Comparison of ENCODE assay signal across 8 mouse cellular contexts in genomic region chr1:58444691-58445090, GRCm38 (mm10). TPM values are rescaled to one million over a fixed set of nuclear protein-coding genes. Genes with fewer than 3 reads are reported as not detected.
DNase-seq lines count a peak whose midpoint lies in the region; ATAC-seq and TF ChIP-seq lines count a peak whose summit lies in the region.

No protein-coding gene starts in this region.

- TF ChIP-seq EP300 in liver, postnatal 0 days (IDR thresholded peaks at IDR 0.05; ENCODE audit: low read depth): no peak

- peaks cover 28% of the 10 kb centered on the region for H3K4me1 ChIP-seq in heart, embryonic 13.5 days
- H3K4me1 ChIP-seq in E14TG2a.4 (replicated peaks; ENCODE audit: low read depth, low read length): peaks cover 53% of the 10 kb centered on the region
- peaks cover 13% of the 10 kb centered on the region for H3K4me1 ChIP-seq in forebrain, embryonic 14.5 days (ENCODE audit: control insufficient read depth, insufficient read depth, low read length)
- peaks cover 19% of the 10 kb centered on the region for H3K4me1 ChIP-seq in liver, postnatal 0 days (ENCODE audit: insufficient read depth)

- peak overlapping the region; percentile 94 for H3K27ac ChIP-seq in heart, embryonic 13.5 days (replicated peaks)
- peak overlapping the region; percentile 88 for H3K27ac ChIP-seq in forebrain, embryonic 14.5 days (ENCODE audit: low read depth, low read length)
- H3K27ac ChIP-seq in liver, postnatal 0 days (ENCODE audit: low read depth): peak overlapping the region; percentile 93

- WGBS in heart, embryonic 13.5 days: 8% methylated on average over 10 of the region's 10 CpGs
- WGBS in forebrain, embryonic 14.5 days: 10% methylated on average over 10 of the region's 10 CpGs
- 10% methylated on average over 10 of the region's 10 CpGs for WGBS in liver, postnatal 0 days (ENCODE audit: insufficient replicate concordance)

- ATAC-seq in heart, embryonic 13.5 days (ENCODE audit: extremely low read depth, insufficient number of reproducible peaks, low FRiP score, low TSS enrichment): no peak
- no peak for ATAC-seq in forebrain, embryonic 14.5 days
- ATAC-seq in liver, postnatal 0 days: no peak

- DNase-seq in heart, adult 18-20 months: no peak
- no peak for DNase-seq in forebrain, embryonic 14.5 days (ENCODE audit: low spot score)
- DNase-seq in liver, postnatal 0 days: no peak
- DNase-seq in urinary bladder, postnatal 36 days (ENCODE audit: low spot score in 2 of 2): no peak
- no peak for DNase-seq in frontal cortex, postnatal 36 days (ENCODE audit: low spot score in 2 of 2)
- no peak for DNase-seq in yolk sac, embryonic 10.5 days (ENCODE audit: low spot score)

- H3K27me3 ChIP-seq in heart, embryonic 13.5 days (replicated peaks): no peaks in the 10 kb centered on the region
- no peaks in the 10 kb centered on the region for H3K27me3 ChIP-seq in E14TG2a.4 (ENCODE audit: insufficient read depth, low read length)
- H3K27me3 ChIP-seq in forebrain, embryonic 14.5 days (replicated peaks; ENCODE audit: control insufficient read depth, insufficient read depth, low read length): no peaks in the 10 kb centered on the region
- H3K27me3 ChIP-seq in liver, postnatal 0 days (ENCODE audit: insufficient read depth, low read length): no peaks in the 10 kb centered on the region

- TF ChIP-seq CTCF in E14TG2a.4 (conservative IDR thresholded peaks at IDR 0.05; ENCODE audit: low read length): no peak
- no peak for TF ChIP-seq CTCF in liver, postnatal 0 days (IDR thresholded peaks at IDR 0.05; ENCODE audit: low read depth)

- peak overlapping the region; percentile 77 for H3K4me3 ChIP-seq in heart, embryonic 13.5 days
- H3K4me3 ChIP-seq in E14TG2a.4 (replicated peaks; ENCODE audit: low read length): peak overlapping the region; percentile 92
- H3K4me3 ChIP-seq in forebrain, embryonic 14.5 days (ENCODE audit: low read depth, low read length): peak overlapping the region; percentile 60
- peak overlapping the region; percentile 80 for H3K4me3 ChIP-seq in liver, postnatal 0 days (ENCODE audit: low read depth, low read length)

- peak overlapping the region; percentile 79 for H3K4me2 ChIP-seq in heart, embryonic 13.5 days
- H3K4me2 ChIP-seq in forebrain, embryonic 14.5 days (ENCODE audit: low read length): peak overlapping the region; percentile 80
- peak overlapping the region; percentile 81 for H3K4me2 ChIP-seq in liver, postnatal 0 days (ENCODE audit: low read depth, low read length)

- no peaks in the 10 kb centered on the region for H3K9me3 ChIP-seq in heart, embryonic 13.5 days
- H3K9me3 ChIP-seq in E14TG2a.4 (ENCODE audit: low read length): no peaks in the 10 kb centered on the region
- no peaks in the 10 kb centered on the region for H3K9me3 ChIP-seq in forebrain, embryonic 14.5 days (replicated peaks; ENCODE audit: control insufficient read depth, low read length)
- H3K9me3 ChIP-seq in liver, postnatal 0 days (ENCODE audit: low read length): no peaks in the 10 kb centered on the region

- H3K36me3 ChIP-seq in heart, embryonic 13.5 days: peaks cover 46% of the 10 kb centered on the region
- peaks cover 67% of the 10 kb centered on the region for H3K36me3 ChIP-seq in E14TG2a.4 (ENCODE audit: insufficient read depth, low read length)
- peaks cover 33% of the 10 kb centered on the region for H3K36me3 ChIP-seq in forebrain, embryonic 14.5 days (ENCODE audit: control insufficient read depth, insufficient read depth, low read length)
- H3K36me3 ChIP-seq in liver, postnatal 0 days (replicated peaks; ENCODE audit: insufficient read depth, low read length): peaks cover 16% of the 10 kb centered on the region; the same call in 1 of the 2 replicates

- peak overlapping the region; percentile 86 for H3K9ac ChIP-seq in heart, embryonic 13.5 days
- H3K9ac ChIP-seq in forebrain, embryonic 14.5 days (ENCODE audit: low read length): peak overlapping the region; percentile 79
- peak overlapping the region; percentile 85 for H3K9ac ChIP-seq in liver, postnatal 0 days (replicated peaks)

RNA-seq across cellular contexts. Expression of gene Nif3l1, which starts 0.3 kb away (rescaled TPM):
- polyA plus RNA-seq in heart, embryonic 13.5 days (2015; fragmentation: Nextera tagmentation; extraction: Ambion mirVana): 28.9 and 30.2 TPM in 2 replicates
- 10 to 100 TPM; 10.8 to 13.8 TPM for total RNA-seq in heart, adult 18-20 months (2021)
- 67.6 and 74.1 TPM in 2 replicates for polyA plus RNA-seq in forebrain, embryonic 14.5 days (2014; fragmentation: Nextera tagmentation; extraction: Ambion mirVana)
- 9.6 and 11.2 TPM in 2 replicates for polyA plus RNA-seq in liver, postnatal 0 days (2015; fragmentation: Nextera tagmentation; extraction: Ambion mirVana)

RNA-seq across cellular contexts. Expression of gene Ppil3, which starts 0.6 kb away (rescaled TPM):
- 30.9 and 37.9 TPM in 2 replicates for polyA plus RNA-seq in heart, embryonic 13.5 days (2015; fragmentation: Nextera tagmentation; extraction: Ambion mirVana)
- 10 to 100 TPM; 18.3 to 19.5 TPM for total RNA-seq in heart, adult 18-20 months (2021)
- polyA plus RNA-seq in forebrain, embryonic 14.5 days (2014; fragmentation: Nextera tagmentation; extraction: Ambion mirVana): 55.9 and 59.9 TPM in 2 replicates
- 15.5 and 17.4 TPM in 2 replicates for polyA plus RNA-seq in liver, postnatal 0 days (2015; fragmentation: Nextera tagmentation; extraction: Ambion mirVana)

RNA-seq across cellular contexts. Expression of gene Clk1, which starts 20.8 kb away (rescaled TPM):
- polyA plus RNA-seq in heart, embryonic 13.5 days (2015; fragmentation: Nextera tagmentation; extraction: Ambion mirVana): 117 and 129 TPM in 2 replicates
- 10 to 100 TPM; 43.0 to 61.3 TPM for total RNA-seq in heart, adult 18-20 months (2021)
- 146 and 211 TPM in 2 replicates for polyA plus RNA-seq in forebrain, embryonic 14.5 days (2014; fragmentation: Nextera tagmentation; extraction: Ambion mirVana)
- 67.3 and 76.6 TPM in 2 replicates for polyA plus RNA-seq in liver, postnatal 0 days (2015; fragmentation: Nextera tagmentation; extraction: Ambion mirVana)

RNA-seq across cellular contexts. Expression of gene Bzw1, which starts 52.0 kb away (rescaled TPM):
- 205 and 209 TPM in 2 replicates for polyA plus RNA-seq in heart, embryonic 13.5 days (2015; fragmentation: Nextera tagmentation; extraction: Ambion mirVana)
- 10 to 100 TPM; 66.2 to 70.6 TPM for total RNA-seq in heart, adult 18-20 months (2021)
- 443 and 469 TPM in 2 replicates for polyA plus RNA-seq in forebrain, embryonic 14.5 days (2014; fragmentation: Nextera tagmentation; extraction: Ambion mirVana)
- polyA plus RNA-seq in liver, postnatal 0 days (2015; fragmentation: Nextera tagmentation; extraction: Ambion mirVana): 118 and 128 TPM in 2 replicates
